Mouse (Mus musculus) thymus, adult 2 months (tissue): ENCODE results near the gene Gm10073.

Experiments used
- CTCF ChIP-seq: fragments of 200-500 bp; IDR thresholded peaks from 2 replicates; pipeline ENCODE4 v1.5.1; 2012; ENCODE audit warnings: mild to moderate bottlenecking, control low read depth, low read length, moderate library complexity, borderline replicate concordance; ENCODE audit not compliant: control insufficient read depth, poor library complexity, insufficient read depth; ENCODE audit errors: extremely low read depth
- POLR2A ChIP-seq: fragments of 200-500 bp; IDR thresholded peaks from 2 replicates; pipeline ENCODE4 v1.6.1; 2012; ENCODE audit warnings: mild to moderate bottlenecking, low read length, control low read depth, moderate library complexity; ENCODE audit not compliant: control insufficient read depth, poor library complexity, insufficient read depth; ENCODE audit errors: extremely low read depth

- TF ChIP-seq CTCF (no peak), POLR2A (no peak)
These were observed 43.9 kb upstream of the Gm10073 start for GRCm38 (mm10) chr8:106617196-106617595.
